Mouse (Mus musculus) left cerebral cortex, postnatal 14 days (tissue): ENCODE data around the gene Cldn2. TPM values are rescaled to one million over a fixed set of nuclear protein-coding genes. Genes with fewer than 3 reads are reported as not detected.
"Not testable (repeated sequence)": the region's sequence is repeated elsewhere in the genome, so short reads cannot be mapped to it uniquely, and the experiment has no call there.

Experiments
- DNase-seq, 2 experiments: peaks; one replicate each; pipeline ENCODE4 v3.0.0; 2021 to 2022; ENCODE audit warnings: low spot score in 2 of 2, mixed read lengths in 1 of 2
- intact Hi-C: fragments of 180-260 bp; cut with DNase I; formaldehyde crosslinking; loops from one replicate; pipeline ENCODE4 v1.15.1; 2025
- long read RNA-seq, 2 experiments: library from polyadenylated mRNA; stranded (forward); transcript quantifications; one replicate each; pipeline ENCODE4 v2.0.0; 2021
- total RNA-seq, 2 experiments: library from RNA; stranded (reverse); gene quantifications; 2 replicates each; pipeline ENCODE4 v1.2.3; 2021

Cldn2 gene
- total RNA-seq, result under 1 TPM; 0.87 to 0.97 TPM
- long read RNA-seq, experiment 1, result 0 reads
- long read RNA-seq, experiment 2, partial matches to known transcripts, result 0 of 1 reads
- long read RNA-seq, experiment 2, other reads (novel, unspliced or antisense), result 0 of 1 reads

- no peak for DNase-seq
- intact Hi-C loops, result no loop called here
These were observed at the start of gene Cldn2 for GRCm38 (mm10) chrX:139800406-139800878. Cldn2 (plus strand) TSS chrX:139800828.

GRCm38 (mm10) chrX:139751855-139752254 lies 48.8 kb upstream of the Cldn2 start:
- intact Hi-C loops, result no loop called here

GRCm38 (mm10) chrX:139758634-139759033 lies 42.0 kb upstream of the Cldn2 start:
- intact Hi-C loops, DNase-seq: not testable (repeated sequence)

More at GRCm38 (mm10) chrX:139751855-139752254, 48.8 kb upstream of the Cldn2 start:
- peak; percentile 11 to 35 for DNase-seq

GRCm38 (mm10) chrX:139762546-139762945 lies 38.1 kb upstream of the Cldn2 start:
- intact Hi-C loops, result no loop called here

GRCm38 (mm10) chrX:139769975-139770637 lies 30.5 kb upstream of the Cldn2 start:
- intact Hi-C loops, result loop anchor here (10.0 kb wide), 1 partner anchor 65 kb away; no protein-coding TSS in a partner anchor
- no peak for DNase-seq

More at GRCm38 (mm10) chrX:139762546-139762945, 38.1 kb upstream of the Cldn2 start:
- peak; percentile 33 to 52 for DNase-seq

GRCm38 (mm10) chrX:139774309-139775083 lies 26.1 kb upstream of the Cldn2 start:
- peak; percentile 9 to 35 for DNase-seq
- intact Hi-C loops, result loop anchor here (10.0 kb wide), 1 partner anchor 60 kb away; no protein-coding TSS in a partner anchor

- no peak for DNase-seq
- intact Hi-C loops, result loop anchor here (10.0 kb wide), 1 partner anchor 60 kb away; no protein-coding TSS in a partner anchor
These were observed 25.5 kb upstream of the Cldn2 start for GRCm38 (mm10) chrX:139775084-139775612.

- intact Hi-C loops, result loop anchor here (10.0 kb wide), 1 partner anchor 57 kb away; no protein-coding TSS in a partner anchor
- DNase-seq, result no peak
These were observed 23.3 kb upstream of the Cldn2 start for GRCm38 (mm10) chrX:139777357-139777756.

GRCm38 (mm10) chrX:139778886-139779285 lies 21.7 kb upstream of the Cldn2 start:
- intact Hi-C loops, result loop anchor here (10.0 kb wide), 1 partner anchor 56 kb away; no protein-coding TSS in a partner anchor
- DNase-seq, result no peak

- DNase-seq, result no peak
- intact Hi-C loops, result loop anchor here (10.0 kb wide), 1 partner anchor 55 kb away; no protein-coding TSS in a partner anchor
These were observed 21.2 kb upstream of the Cldn2 start for GRCm38 (mm10) chrX:139779401-139779800.

GRCm38 (mm10) chrX:139780988-139781387 lies 19.6 kb upstream of the Cldn2 start:
- DNase-seq, result no peak
- intact Hi-C loops, result no loop called here

GRCm38 (mm10) chrX:139781563-139781962 lies 19.1 kb upstream of the Cldn2 start:
- DNase-seq, result no peak
- intact Hi-C loops, result no loop called here

GRCm38 (mm10) chrX:139782278-139783044 lies 18.2 kb upstream of the Cldn2 start, which contains the start of gene Ripply1:
Ripply1 (minus strand) TSS chrX:139782353.
- DNase-seq, result no peak
- intact Hi-C loops, result no loop called here

GRCm38 (mm10) chrX:139783045-139783422 lies 17.6 kb upstream of the Cldn2 start:
- intact Hi-C loops, result no loop called here
- no peak for DNase-seq

GRCm38 (mm10) chrX:139785764-139786163 lies 14.9 kb upstream of the Cldn2 start:
- no peak for DNase-seq
- intact Hi-C loops, result no loop called here

GRCm38 (mm10) chrX:139794072-139794845 lies 6.4 kb upstream of the Cldn2 start:
- intact Hi-C loops, result no loop called here
- DNase-seq, result no peak

- DNase-seq, result no peak
- intact Hi-C loops, result no loop called here
These were observed 4.6 kb upstream of the Cldn2 start for GRCm38 (mm10) chrX:139796037-139796436.

GRCm38 (mm10) chrX:139797875-139798274 lies 2.8 kb upstream of the Cldn2 start:
- intact Hi-C loops, result no loop called here
- DNase-seq, result no peak
